Mouse (Mus musculus) neural tube, embryonic 13.5 days (tissue): Measurements from ENCODE around the gene Acsl4. TPM values are rescaled to one million over a fixed set of nuclear protein-coding genes. Genes with fewer than 3 reads are reported as not detected.

Source experiments
- ATAC-seq: fragments of 200-750 bp; cut with Nextera tagmentation; 2 replicates; pipeline ENCODE4 v1.8.0; 2017; ENCODE audit warnings: low read depth, mild to moderate bottlenecking, moderate TSS enrichment, moderate library complexity
- H3K27ac ChIP-seq: fragments of 300-500 bp; sonication (generic); replicated peaks from 2 replicates; pipeline ENCODE4 v1.5.1; 2015; ENCODE audit warnings: moderate library complexity, mild to moderate bottlenecking, inconsistent platforms
- H3K27me3 ChIP-seq: fragments of 300-500 bp; sonication (generic); 2 replicates; pipeline ENCODE4 v1.6.1; 2015; ENCODE audit warnings: mild to moderate bottlenecking, inconsistent platforms
- H3K36me3 ChIP-seq: fragments of 300-500 bp; sonication (generic); 2 replicates; pipeline ENCODE4 v1.6.1; 2015; ENCODE audit warnings: mild to moderate bottlenecking, inconsistent platforms
- H3K4me1 ChIP-seq: fragments of 300-500 bp; sonication (generic); replicated peaks from 2 replicates; pipeline ENCODE4 v1.6.1; 2015; ENCODE audit warnings: inconsistent platforms
- H3K4me2 ChIP-seq: fragments of 300-500 bp; sonication (generic); 2 replicates; pipeline ENCODE4 v1.6.1; 2015; ENCODE audit warnings: inconsistent platforms, mild to moderate bottlenecking, moderate library complexity
- H3K4me3 ChIP-seq: fragments of 300-500 bp; sonication (generic); 2 replicates; pipeline ENCODE4 v1.5.1; 2015; ENCODE audit warnings: mild to moderate bottlenecking, inconsistent platforms
- H3K9ac ChIP-seq: fragments of 300-500 bp; sonication (generic); 2 replicates; pipeline ENCODE4 v1.6.1; 2015; ENCODE audit warnings: moderate library complexity, mild to moderate bottlenecking, inconsistent platforms
- H3K9me3 ChIP-seq: fragments of 300-500 bp; sonication (generic); 2 replicates; pipeline ENCODE4 v1.6.1; 2016; ENCODE audit warnings: inconsistent platforms
- WGBS: fragments of 180-500 bp; shearing (Covaris S2); methylation state at CpG from one replicate; pipeline ENCODE4 v1.1.7; 2015; 5-methylcytosine and 5-hydroxymethylcytosine counted together
- polyA plus RNA-seq: library from polyadenylated mRNA; unstranded; fragments of >200 nt; fragmentation: Nextera tagmentation; extraction: Ambion mirVana; gene quantifications from 2 replicates; pipeline ENCODE4 v1.2.1, GENCODE M21; 2015

The Acsl4 gene
- polyA plus RNA-seq, result 19.3 and 21.7 TPM in 2 replicates

GRCm38 (mm10) chrX:142390247-142390908, at the start of gene Acsl4:
Gene Acsl4 (minus strand): TSS chrX:142390535.
- 13% methylated on average over 45 of the region's 59 CpGs for WGBS
- peak within 1 kb of the TSS; percentile 59 for H3K4me2 ChIP-seq
- peaks cover 23% of the 10 kb centered on the region for H3K27me3 ChIP-seq

GRCm38 (mm10) chrX:142437971-142438504, 47.7 kb upstream of the Acsl4 start:
- no peaks in the 10 kb centered on the region for H3K36me3 ChIP-seq
- peaks cover 14% of the 10 kb centered on the region for H3K27me3 ChIP-seq
- H3K4me1 ChIP-seq, result no peaks in the 10 kb centered on the region
- H3K9me3 ChIP-seq, result no peaks in the 10 kb centered on the region
- H3K4me2 ChIP-seq, result no peak overlapping the region
- H3K27ac ChIP-seq, result no peak overlapping the region
- no peak overlapping the region for H3K4me3 ChIP-seq
- H3K9ac ChIP-seq, result no peak overlapping the region
- WGBS, result 52% methylated on average over 4 of the region's 4 CpGs
- ATAC-seq, result no peak

More at GRCm38 (mm10) chrX:142390247-142390908, at the start of gene Acsl4:
- peak; percentile 99 for ATAC-seq
- H3K4me3 ChIP-seq, result peak within 1 kb of the TSS; percentile 61
- no peaks in the 10 kb centered on the region for H3K9me3 ChIP-seq
- H3K4me1 ChIP-seq, result peaks cover 10% of the 10 kb centered on the region
- peak within 1 kb of the TSS; percentile 73 for H3K9ac ChIP-seq
- H3K27ac ChIP-seq, result peak within 1 kb of the TSS; percentile 88
- H3K36me3 ChIP-seq, result no peaks in the 10 kb centered on the region

GRCm38 (mm10) chrX:142432846-142433245, 42.5 kb upstream of the Acsl4 start:
- no peaks in the 10 kb centered on the region for H3K36me3 ChIP-seq
- no peak overlapping the region for H3K4me3 ChIP-seq
- H3K9ac ChIP-seq, result no peak overlapping the region
- no peak overlapping the region for H3K4me2 ChIP-seq
- no peaks in the 10 kb centered on the region for H3K4me1 ChIP-seq
- no peak for ATAC-seq
- no peaks in the 10 kb centered on the region for H3K9me3 ChIP-seq
- no peak overlapping the region for H3K27ac ChIP-seq
- H3K27me3 ChIP-seq, result peaks cover 12% of the 10 kb centered on the region
- WGBS, result 81% methylated on average over 3 of the region's 3 CpGs

- no peak for ATAC-seq
- Histone ChIP-seq H3K9me3 (no peaks in the 10 kb centered on the region), H3K9ac (no peak overlapping the region), H3K36me3 (no peaks in the 10 kb centered on the region), H3K4me3 (no peak overlapping the region), H3K27ac (no peak overlapping the region), H3K4me1 (no peaks in the 10 kb centered on the region), H3K27me3 (peaks cover 10% of the 10 kb centered on the region), H3K4me2 (no peak overlapping the region)
- WGBS, result 62% methylated on average over 4 of the region's 4 CpGs
These were observed 36.8 kb upstream of the Acsl4 start for GRCm38 (mm10) chrX:142427111-142427510.

- Histone ChIP-seq H3K27ac (no peak overlapping the region), H3K9ac (no peak overlapping the region), H3K4me3 (no peak overlapping the region), H3K27me3 (peaks cover 10% of the 10 kb centered on the region), H3K4me1 (no peaks in the 10 kb centered on the region), H3K36me3 (no peaks in the 10 kb centered on the region), H3K9me3 (no peaks in the 10 kb centered on the region), H3K4me2 (no peak overlapping the region)
- ATAC-seq, result no peak
- WGBS, result 89% methylated on average over 4 of the region's 4 CpGs
These were observed 36.3 kb upstream of the Acsl4 start for GRCm38 (mm10) chrX:142426628-142427027.

- Histone ChIP-seq H3K4me1 (no peaks in the 10 kb centered on the region), H3K9me3 (no peaks in the 10 kb centered on the region), H3K9ac (no peak overlapping the region), H3K4me3 (no peak overlapping the region), H3K27ac (no peak overlapping the region), H3K27me3 (peaks cover 6% of the 10 kb centered on the region; the same call in 1 of the 2 replicates), H3K36me3 (no peaks in the 10 kb centered on the region), H3K4me2 (no peak overlapping the region)
- no peak for ATAC-seq
- WGBS, result 75% methylated on average over 2 of the region's 2 CpGs
These were observed 23.5 kb upstream of the Acsl4 start for GRCm38 (mm10) chrX:142413884-142414283.

GRCm38 (mm10) chrX:142410060-142410459, 19.7 kb upstream of the Acsl4 start:
- Histone ChIP-seq H3K9me3 (no peaks in the 10 kb centered on the region), H3K27ac (no peak overlapping the region), H3K27me3 (peaks cover 9% of the 10 kb centered on the region; the same call in 1 of the 2 replicates), H3K4me1 (no peaks in the 10 kb centered on the region), H3K36me3 (no peaks in the 10 kb centered on the region), H3K4me3 (no peak overlapping the region), H3K9ac (no peak overlapping the region), H3K4me2 (no peak overlapping the region)
- ATAC-seq, result no peak
- WGBS, result 78% methylated on average over 3 of the region's 3 CpGs

- Histone ChIP-seq H3K9ac (no peak overlapping the region), H3K36me3 (no peaks in the 10 kb centered on the region), H3K4me2 (no peak overlapping the region), H3K27me3 (peaks cover 4% of the 10 kb centered on the region; the same call in 1 of the 2 replicates), H3K4me1 (no peaks in the 10 kb centered on the region), H3K27ac (no peak overlapping the region), H3K4me3 (no peak overlapping the region), H3K9me3 (no peaks in the 10 kb centered on the region)
- 87% methylated on average over 3 of the region's 3 CpGs for WGBS
- ATAC-seq, result no peak
These were observed 19.0 kb upstream of the Acsl4 start for GRCm38 (mm10) chrX:142409338-142409737.

- Histone ChIP-seq H3K4me3 (no peak overlapping the region), H3K27me3 (peaks cover 7% of the 10 kb centered on the region; the same call in 1 of the 2 replicates), H3K36me3 (no peaks in the 10 kb centered on the region), H3K4me1 (no peaks in the 10 kb centered on the region), H3K27ac (no peak overlapping the region), H3K9me3 (no peaks in the 10 kb centered on the region), H3K4me2 (no peak overlapping the region), H3K9ac (no peak overlapping the region)
- no peak for ATAC-seq
These were observed 12.8 kb upstream of the Acsl4 start for GRCm38 (mm10) chrX:142403114-142403513.

GRCm38 (mm10) chrX:142398621-142399020, 8.3 kb upstream of the Acsl4 start:
- Histone ChIP-seq H3K4me1 (no peaks in the 10 kb centered on the region), H3K9me3 (no peaks in the 10 kb centered on the region), H3K4me2 (no peak overlapping the region), H3K4me3 (no peak overlapping the region), H3K36me3 (no peaks in the 10 kb centered on the region), H3K9ac (no peak overlapping the region), H3K27me3 (peaks cover 5% of the 10 kb centered on the region; the same call in 1 of the 2 replicates), H3K27ac (no peak overlapping the region)
- ATAC-seq, result no peak
- WGBS, result 69% methylated on average over 2 of the region's 2 CpGs

- WGBS, result 48% methylated on average over 7 of the region's 7 CpGs
- Histone ChIP-seq H3K4me3 (peak overlapping the region; percentile 61), H3K9ac (peak overlapping the region; percentile 69), H3K4me2 (peak overlapping the region; percentile 59), H3K27me3 (peaks cover 23% of the 10 kb centered on the region), H3K4me1 (peaks cover 10% of the 10 kb centered on the region), H3K27ac (peak overlapping the region; percentile 88), H3K9me3 (no peaks in the 10 kb centered on the region), H3K36me3 (no peaks in the 10 kb centered on the region)
- ATAC-seq, result no peak
These were observed 552 bp upstream of the Acsl4 start for GRCm38 (mm10) chrX:142390909-142391265.

- peak overlapping the region; percentile 54 for H3K4me2 ChIP-seq
- H3K27ac ChIP-seq, result peak overlapping the region; percentile 88
- WGBS, result 23% methylated on average over 22 of the region's 22 CpGs
- H3K9ac ChIP-seq, result peak overlapping the region; percentile 73
- H3K4me1 ChIP-seq, result peaks cover 10% of the 10 kb centered on the region
- H3K4me3 ChIP-seq, result peak overlapping the region; percentile 61
- no peaks in the 10 kb centered on the region for H3K9me3 ChIP-seq
- H3K36me3 ChIP-seq, result no peaks in the 10 kb centered on the region
- peak; percentile 70 for ATAC-seq
- H3K27me3 ChIP-seq, result peaks cover 23% of the 10 kb centered on the region
These were observed 665 bp downstream of the Acsl4 start for GRCm38 (mm10) chrX:142389581-142390159.
